Mouse (Mus musculus) heart, postnatal 0 days (tissue): ENCODE measurements at regions not wholly inside any gene's neighbourhood (a gene's known extent, or its start where the extent isn't known, plus 50 kb on each side); places are given as distances from the start of the nearest gene placed in this dataset.

Experiments used
- CTCF ChIP-seq: IDR thresholded peaks from 2 replicates; pipeline ENCODE4 v1.5.1; 2016; ENCODE audit warnings: antibody characterized with exemption, control low read depth, low read depth
- EP300 ChIP-seq: IDR thresholded peaks from 2 replicates; pipeline ENCODE4 v1.6.1; 2016; ENCODE audit warnings: antibody characterized with exemption, low read depth

GRCm38 (mm10) chrX:12900256-12900655 lies 138.4 kb upstream of the Med14 start:
- TF ChIP-seq CTCF (no peak), EP300 (no peak)
